22 mouse cellular contexts compared by ENCODE assay signal in the genomic region with DNA sequence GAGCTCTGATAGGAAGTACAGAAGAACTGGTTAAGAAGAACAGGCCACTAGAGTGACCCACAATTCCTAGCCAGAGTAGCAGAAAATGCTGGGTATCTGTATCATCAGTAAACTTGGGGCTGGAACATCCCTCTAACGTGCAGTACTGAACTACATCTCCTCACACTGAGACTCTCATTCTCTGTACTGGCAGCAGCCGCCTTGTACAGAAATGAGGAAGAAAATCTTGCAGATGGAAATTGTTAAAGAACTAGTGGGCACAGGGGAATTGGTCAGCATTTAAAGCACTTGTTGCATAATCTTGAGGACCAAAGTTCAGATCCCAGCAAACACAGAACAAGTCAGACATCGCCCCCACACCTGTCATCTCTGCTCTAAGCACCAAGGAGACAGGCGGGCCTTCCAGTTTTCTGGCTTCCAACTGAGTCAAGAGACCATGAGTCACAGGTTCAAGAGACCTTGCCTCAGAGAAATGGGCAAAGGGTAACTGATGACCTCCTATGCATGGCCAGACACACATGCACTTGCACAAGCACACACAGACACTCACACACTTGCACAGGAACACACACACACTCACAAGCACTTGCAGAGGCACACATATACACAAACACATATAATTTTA. TPM values are rescaled to one million over a fixed set of nuclear protein-coding genes. Genes with fewer than 3 reads are reported as not detected.
"Had no signal": no experiment of that assay in that cellular context is flagged by ENCODE, and none has a peak within 500 bp of the region (broad histone marks: within the 10 kb centered on the region; RNA-seq: fewer than 3 reads in every experiment).

No protein-coding gene starts in this region.

RNA-seq across cellular contexts. Expression of a gene that starts 31.3 kb away (rescaled TPM):
- total RNA-seq: layer of hippocampus, adult 2 months; layer of hippocampus, postnatal 25 days; left cerebral cortex, adult 18-20 months; left cerebral cortex, postnatal 25 days had no signal
- polyA plus RNA-seq: inflammation-experienced regulatory T-cells, adult 6 months; kidney, embryonic 14.5 days; kidney, postnatal 0 days; large intestine, adult 2 months; limb, embryonic 10.5 days; lung, embryonic 16.5 days; midbrain, embryonic 10.5 days; midbrain, embryonic 13.5 days; midbrain, embryonic 16.5 days; neural tube, embryonic 11.5 days; neural tube, embryonic 14.5 days; small intestine, adult 2 months; testis, adult 2 months had no signal

RNA-seq across cellular contexts. Expression of a gene that starts 59.5 kb away (rescaled TPM):
- total RNA-seq: layer of hippocampus, adult 2 months; layer of hippocampus, postnatal 25 days; left cerebral cortex, adult 18-20 months; left cerebral cortex, postnatal 25 days had no signal
- polyA plus RNA-seq: inflammation-experienced regulatory T-cells, adult 6 months; kidney, embryonic 14.5 days; kidney, postnatal 0 days; large intestine, adult 2 months; limb, embryonic 10.5 days; limb, embryonic 13.5 days; liver, embryonic 13.5 days; lung, adult 2 months; lung, embryonic 16.5 days; midbrain, embryonic 10.5 days; midbrain, embryonic 13.5 days; midbrain, embryonic 16.5 days; neural tube, embryonic 11.5 days; neural tube, embryonic 14.5 days; small intestine, adult 2 months; stomach, embryonic 16.5 days; urinary bladder, adult 2 months had no signal
